Mouse (Mus musculus): ENCODE measurements around the gene Elovl6.

- TF ChIP-seq CTCF (IDR thresholded peaks at IDR 0.05; ENCODE audit: extremely low read depth, insufficient read depth, insufficient read length, insufficient replicate concordance) (no peak), POLR2A (IDR thresholded peaks at IDR 0.05; ENCODE audit: low read depth, low read length) (peak; percentile 59)
Measured at GRCm38 (mm10) chr3:129553173-129553572, 21.0 kb downstream of the Elovl6 start.
